Mouse (Mus musculus): ENCODE results near the gene Smad1. TPM values are rescaled to one million over a fixed set of nuclear protein-coding genes. Genes with fewer than 3 reads are reported as not detected.

Smad1 gene
- polyA plus RNA-seq, 2 experiments: 3.1 to 4.5 TPM

- H3K27me3 ChIP-seq (ENCODE audit: control insufficient read depth, insufficient read depth, low read length): no peaks in the 10 kb centered on the region
- ATAC-seq (ENCODE audit: insufficient read depth) (no peak), DNase-seq (ENCODE audit: low read depth in 3 of 3, low spot score in 3 of 3) (no peak)
- no peaks in the 10 kb centered on the region for H3K36me3 ChIP-seq (replicated peaks; ENCODE audit: control insufficient read depth, insufficient read depth, low read depth)
- H3K4me2 ChIP-seq (ENCODE audit: low read depth): peak overlapping the region; percentile 34
- H3K9me3 ChIP-seq (ENCODE audit: control insufficient read depth, low read length): no peaks in the 10 kb centered on the region
- TF ChIP-seq EP300 (IDR thresholded peaks at IDR 0.05; ENCODE audit: low read depth) (no peak), CTCF (IDR thresholded peaks at IDR 0.05; ENCODE audit: low read depth) (no peak)
- H3K9ac ChIP-seq (replicated peaks): no peak overlapping the region
- WGBS (ENCODE audit: insufficient replicate concordance): 20% methylated on average over 25 of the region's 25 CpGs
- H3K4me1 ChIP-seq (replicated peaks; ENCODE audit: control insufficient read depth in 2 of 2, insufficient read depth in 2 of 2, low read length in 1 of 2): peaks cover 0 to 14% of the 10 kb centered on the region in 2 experiments; a peak in 2 of 4 replicates
- H3K27ac ChIP-seq: no peak overlapping the region
- H3K4me3 ChIP-seq (ENCODE audit: insufficient read depth in 1 of 2, low read depth in 2 of 2, low read length in 2 of 2): no peak overlapping the region
Observed at GRCm38 (mm10) chr8:79384276-79385271, 14.7 kb downstream of the Smad1 start.

- Histone ChIP-seq H3K9ac (replicated peaks) (no peak overlapping the region), H3K9me3 (ENCODE audit: control insufficient read depth, low read length) (no peaks in the 10 kb centered on the region), H3K4me1 (replicated peaks; ENCODE audit: control insufficient read depth in 2 of 2, insufficient read depth in 2 of 2, low read length in 1 of 2) (peaks cover 0 to 14% of the 10 kb centered on the region in 2 experiments; a peak in 2 of 4 replicates), H3K27me3 (ENCODE audit: control insufficient read depth, insufficient read depth, low read length) (no peaks in the 10 kb centered on the region), H3K4me2 (ENCODE audit: low read depth) (peak overlapping the region; percentile 24; the same call in 1 of the 2 replicates), H3K4me3 (ENCODE audit: insufficient read depth in 1 of 2, low read depth in 2 of 2, low read length in 2 of 2) (no peak overlapping the region), H3K27ac (no peak overlapping the region), H3K36me3 (replicated peaks; ENCODE audit: control insufficient read depth, insufficient read depth, low read depth) (no peaks in the 10 kb centered on the region)
- ATAC-seq (ENCODE audit: insufficient read depth) (0 out of 2 replicates have a peak, but pooled peaks have one; percentile 28), DNase-seq (ENCODE audit: low read depth in 3 of 3, low spot score in 3 of 3) (no peak)
- WGBS (ENCODE audit: insufficient replicate concordance): 23% methylated on average over 8 of the region's 8 CpGs
- TF ChIP-seq CTCF (IDR thresholded peaks at IDR 0.05; ENCODE audit: low read depth) (no peak), EP300 (IDR thresholded peaks at IDR 0.05; ENCODE audit: low read depth) (no peak)
Observed at GRCm38 (mm10) chr8:79382857-79383262, 16.5 kb downstream of the Smad1 start.

GRCm38 (mm10) chr8:79381771-79382170 lies 17.5 kb downstream of the Smad1 start:
- no peak for DNase-seq (ENCODE audit: low read depth in 3 of 3, low spot score in 3 of 3)
- no peak for TF ChIP-seq CTCF (IDR thresholded peaks at IDR 0.05; ENCODE audit: low read depth)
- Histone ChIP-seq H3K4me3 (ENCODE audit: insufficient read depth in 1 of 2, low read depth in 2 of 2, low read length in 2 of 2) (no peak overlapping the region), H3K27ac (no peak overlapping the region), H3K27me3 (ENCODE audit: control insufficient read depth, insufficient read depth, low read length) (no peaks in the 10 kb centered on the region), H3K9me3 (ENCODE audit: control insufficient read depth, low read length) (no peaks in the 10 kb centered on the region), H3K36me3 (replicated peaks; ENCODE audit: control insufficient read depth, insufficient read depth, low read depth) (no peaks in the 10 kb centered on the region), H3K9ac (replicated peaks) (no peak overlapping the region), H3K4me2 (ENCODE audit: low read depth) (no peak overlapping the region), H3K4me1 (replicated peaks; ENCODE audit: control insufficient read depth in 2 of 2, insufficient read depth in 2 of 2, low read length in 1 of 2) (peaks cover 0 to 14% of the 10 kb centered on the region in 2 experiments; a peak in 2 of 4 replicates)
- ATAC-seq (ENCODE audit: insufficient read depth): no peak
- WGBS (ENCODE audit: insufficient replicate concordance): 42% methylated on average over 6 of the region's 6 CpGs

GRCm38 (mm10) chr8:79380386-79380785 lies 18.9 kb downstream of the Smad1 start:
- TF ChIP-seq CTCF (IDR thresholded peaks at IDR 0.05; ENCODE audit: low read depth) (no peak), EP300 (IDR thresholded peaks at IDR 0.05; ENCODE audit: low read depth) (no peak)

GRCm38 (mm10) chr8:79379971-79380370 lies 19.3 kb downstream of the Smad1 start:
- DNase-seq (ENCODE audit: low read depth in 3 of 3, low spot score in 3 of 3): no peak
- peaks cover 10 to 28% of the 10 kb centered on the region in 2 experiments for H3K4me1 ChIP-seq (replicated peaks; ENCODE audit: control insufficient read depth in 2 of 2, insufficient read depth in 2 of 2, low read length in 1 of 2)
- 66% methylated on average over 14 of the region's 14 CpGs for WGBS (ENCODE audit: insufficient replicate concordance)
- no peak overlapping the region for H3K9ac ChIP-seq (replicated peaks)
- H3K27me3 ChIP-seq (ENCODE audit: control insufficient read depth, insufficient read depth, low read length): no peaks in the 10 kb centered on the region
- H3K4me3 ChIP-seq (ENCODE audit: insufficient read depth in 1 of 2, low read depth in 2 of 2, low read length in 2 of 2): no peak overlapping the region
- no peak overlapping the region for H3K4me2 ChIP-seq (ENCODE audit: low read depth)
- H3K27ac ChIP-seq: no peak overlapping the region
- no peaks in the 10 kb centered on the region for H3K9me3 ChIP-seq (ENCODE audit: control insufficient read depth, low read length)
- H3K36me3 ChIP-seq (replicated peaks; ENCODE audit: control insufficient read depth, insufficient read depth, low read depth): no peaks in the 10 kb centered on the region
- TF ChIP-seq CTCF (IDR thresholded peaks at IDR 0.05; ENCODE audit: low read depth) (no peak), EP300 (IDR thresholded peaks at IDR 0.05; ENCODE audit: low read depth) (no peak)
- ATAC-seq (ENCODE audit: insufficient read depth): no peak

More at GRCm38 (mm10) chr8:79380386-79380785, 18.9 kb downstream of the Smad1 start:
- no peaks in the 10 kb centered on the region for H3K27me3 ChIP-seq (ENCODE audit: control insufficient read depth, insufficient read depth, low read length)
- H3K4me2 ChIP-seq (ENCODE audit: low read depth): no peak overlapping the region
- H3K4me1 ChIP-seq (replicated peaks; ENCODE audit: control insufficient read depth in 2 of 2, insufficient read depth in 2 of 2, low read length in 1 of 2): peaks cover 6 to 24% of the 10 kb centered on the region in 2 experiments
- no peaks in the 10 kb centered on the region for H3K9me3 ChIP-seq (ENCODE audit: control insufficient read depth, low read length)
- H3K9ac ChIP-seq (replicated peaks): no peak overlapping the region
- WGBS (ENCODE audit: insufficient replicate concordance): 10% methylated on average over 1 of the region's 1 CpGs
- H3K4me3 ChIP-seq (ENCODE audit: insufficient read depth in 1 of 2, low read depth in 2 of 2, low read length in 2 of 2): no peak overlapping the region
- peak; percentile 19; the same call in 1 of the 2 replicates for ATAC-seq (ENCODE audit: insufficient read depth)
- H3K27ac ChIP-seq: no peak overlapping the region
- DNase-seq (ENCODE audit: low read depth in 3 of 3, low spot score in 3 of 3): no peak
- no peaks in the 10 kb centered on the region for H3K36me3 ChIP-seq (replicated peaks; ENCODE audit: control insufficient read depth, insufficient read depth, low read depth)
